Mouse (Mus musculus) stomach, embryonic 14.5 days (tissue): ENCODE data around the gene Dnal1. TPM values are rescaled to one million over a fixed set of nuclear protein-coding genes. Genes with fewer than 3 reads are reported as not detected.

Source experiments
- ATAC-seq: fragments of 200-750 bp; cut with Nextera tagmentation; 2 replicates; pipeline ENCODE4 v1.8.0; 2017; ENCODE audit warnings: low read depth, moderate TSS enrichment; ENCODE audit not compliant: insufficient number of reproducible peaks, insufficient read depth, low FRiP score
- H3K27ac ChIP-seq: fragments of 300-500 bp; sonication (generic); 2 replicates; pipeline ENCODE4 v1.5.1; 2014; ENCODE audit warnings: mild to moderate bottlenecking, low read length, moderate library complexity, mixed read lengths
- H3K27me3 ChIP-seq: fragments of 300-500 bp; sonication (generic); 2 replicates; pipeline ENCODE4 v1.6.1; 2014; ENCODE audit warnings: low read length, control low read depth, mixed read lengths; ENCODE audit not compliant: control insufficient read depth, insufficient read depth
- H3K36me3 ChIP-seq: fragments of 300-500 bp; sonication (generic); 2 replicates; pipeline ENCODE4 v1.6.1; 2014; ENCODE audit warnings: mild to moderate bottlenecking, control low read depth, low read length, moderate library complexity, mixed read lengths; ENCODE audit not compliant: control insufficient read depth, insufficient read depth
- H3K4me1 ChIP-seq: fragments of 300-500 bp; sonication (generic); 2 replicates; pipeline ENCODE4 v1.6.1; 2014; ENCODE audit warnings: low read length, control low read depth, mixed read lengths; ENCODE audit not compliant: control insufficient read depth, insufficient read depth
- H3K4me2 ChIP-seq: fragments of 300-500 bp; sonication (generic); replicated peaks from 2 replicates; pipeline ENCODE4 v1.6.1; 2014; ENCODE audit warnings: low read depth, low read length, control low read depth
- H3K4me3 ChIP-seq: fragments of 300-500 bp; sonication (generic); 2 replicates; pipeline ENCODE4 v1.5.1; 2014; ENCODE audit warnings: low read depth, low read length, control low read depth
- H3K9ac ChIP-seq: fragments of 300-500 bp; sonication (generic); replicated peaks from 2 replicates; pipeline ENCODE4 v1.6.1; 2014; ENCODE audit warnings: low read depth, mild to moderate bottlenecking, control low read depth, low read length, moderate library complexity, mixed read lengths
- H3K9me3 ChIP-seq: fragments of 300-500 bp; sonication (generic); 2 replicates; pipeline ENCODE4 v1.6.1; 2016; ENCODE audit warnings: low read depth, low read length, control low read depth; ENCODE audit not compliant: control insufficient read depth
- WGBS: fragments of 180-500 bp; shearing (Covaris S2); extraction: QIAGEN DNeasy Blood & Tissue Kit; methylation state at CpG from one replicate; pipeline ENCODE4 v1.1.7; 2014; 5-methylcytosine and 5-hydroxymethylcytosine counted together
- polyA plus RNA-seq: library from polyadenylated mRNA; unstranded; fragments of >200 nt; fragmentation: Nextera tagmentation; extraction: Ambion mirVana; gene quantifications from 2 replicates; pipeline ENCODE4 v1.2.1, GENCODE M21; 2014

The Dnal1 gene
- polyA plus RNA-seq, 1 experiment from 2014 or later: 3.8 TPM

- Histone ChIP-seq H3K27me3 (no peaks in the 10 kb centered on the region), H3K4me1 (peaks cover 77% of the 10 kb centered on the region), H3K4me3 (no peak overlapping the region), H3K27ac (no peak overlapping the region), H3K36me3 (no peaks in the 10 kb centered on the region), H3K9ac (no peak overlapping the region), H3K9me3 (no peaks in the 10 kb centered on the region), H3K4me2 (no peak overlapping the region)
- ATAC-seq: no peak
- WGBS: 57% methylated on average over 10 of the region's 10 CpGs
These were observed 64.7 kb downstream of the Dnal1 start for GRCm38 (mm10) chr12:84178652-84179445.

- ATAC-seq: no peak
- no peaks in the 10 kb centered on the region for H3K27me3 ChIP-seq
- no peaks in the 10 kb centered on the region for H3K36me3 ChIP-seq
- 43% methylated on average over 3 of the region's 3 CpGs for WGBS
- H3K4me2 ChIP-seq: no peak overlapping the region
- peak overlapping the region; percentile 69; the same call in 1 of the 2 replicates for H3K27ac ChIP-seq
- no peaks in the 10 kb centered on the region for H3K9me3 ChIP-seq
- H3K4me3 ChIP-seq: no peak overlapping the region
- peaks cover 69% of the 10 kb centered on the region for H3K4me1 ChIP-seq
- H3K9ac ChIP-seq: no peak overlapping the region; the same call in 1 of the 2 replicates
These were observed 65.9 kb downstream of the Dnal1 start for GRCm38 (mm10) chr12:84180090-84180489.

- Histone ChIP-seq H3K4me2 (0 out of 2 replicates have a peak overlapping the region, but pooled peaks have one; percentile 4), H3K9me3 (no peaks in the 10 kb centered on the region), H3K4me1 (peaks cover 69% of the 10 kb centered on the region), H3K27ac (peak overlapping the region; percentile 69; the same call in 1 of the 2 replicates), H3K4me3 (no peak overlapping the region), H3K9ac (no peak overlapping the region), H3K36me3 (no peaks in the 10 kb centered on the region), H3K27me3 (no peaks in the 10 kb centered on the region)
- ATAC-seq: peak; percentile 67
- WGBS: 48% methylated on average over 8 of the region's 8 CpGs
These were observed 66.7 kb downstream of the Dnal1 start for GRCm38 (mm10) chr12:84180701-84181435.

GRCm38 (mm10) chr12:84181999-84182398, 67.8 kb downstream of the Dnal1 start:
- Histone ChIP-seq H3K36me3 (no peaks in the 10 kb centered on the region), H3K9me3 (no peaks in the 10 kb centered on the region), H3K4me3 (no peak overlapping the region), H3K27ac (no peak overlapping the region; the same call in 1 of the 2 replicates), H3K9ac (no peak overlapping the region), H3K4me2 (no peak overlapping the region), H3K27me3 (no peaks in the 10 kb centered on the region), H3K4me1 (peaks cover 68% of the 10 kb centered on the region)
- 70% methylated on average over 6 of the region's 6 CpGs for WGBS
- ATAC-seq: no peak

GRCm38 (mm10) chr12:84184979-84185378, 70.8 kb downstream of the Dnal1 start:
- WGBS: 85% methylated on average over 5 of the region's 5 CpGs
- Histone ChIP-seq H3K4me1 (peaks cover 71% of the 10 kb centered on the region), H3K27ac (no peak overlapping the region)

GRCm38 (mm10) chr12:84185547-84185946, 71.4 kb downstream of the Dnal1 start:
- H3K4me1 ChIP-seq: peaks cover 71% of the 10 kb centered on the region
- H3K27me3 ChIP-seq: no peaks in the 10 kb centered on the region
- H3K27ac ChIP-seq: no peak overlapping the region; the same call in 1 of the 2 replicates
- no peak overlapping the region for H3K4me2 ChIP-seq
- no peaks in the 10 kb centered on the region for H3K36me3 ChIP-seq
- no peak overlapping the region for H3K4me3 ChIP-seq
- WGBS: 59% methylated on average over 6 of the region's 6 CpGs
- H3K9me3 ChIP-seq: no peaks in the 10 kb centered on the region
- no peak for ATAC-seq
- no peak overlapping the region for H3K9ac ChIP-seq

More at GRCm38 (mm10) chr12:84184979-84185378, 70.8 kb downstream of the Dnal1 start:
- Histone ChIP-seq H3K9me3 (no peaks in the 10 kb centered on the region), H3K36me3 (no peaks in the 10 kb centered on the region), H3K4me2 (no peak overlapping the region), H3K4me3 (no peak overlapping the region), H3K9ac (no peak overlapping the region), H3K27me3 (no peaks in the 10 kb centered on the region)
- ATAC-seq: no peak

- Histone ChIP-seq H3K27me3 (no peaks in the 10 kb centered on the region), H3K27ac (peak overlapping the region; percentile 21; the same call in 1 of the 2 replicates)
These were observed 72.4 kb downstream of the Dnal1 start for GRCm38 (mm10) chr12:84186536-84186935.

GRCm38 (mm10) chr12:84186950-84187349, 72.8 kb downstream of the Dnal1 start:
- Histone ChIP-seq H3K9me3 (no peaks in the 10 kb centered on the region), H3K9ac (no peak overlapping the region), H3K27ac (peak overlapping the region; percentile 21; the same call in 1 of the 2 replicates), H3K27me3 (no peaks in the 10 kb centered on the region), H3K36me3 (no peaks in the 10 kb centered on the region), H3K4me1 (peaks cover 71% of the 10 kb centered on the region), H3K4me3 (no peak overlapping the region), H3K4me2 (no peak overlapping the region)
- 54% methylated on average over 5 of the region's 5 CpGs for WGBS
- no peak for ATAC-seq

More at GRCm38 (mm10) chr12:84186536-84186935, 72.4 kb downstream of the Dnal1 start:
- no peak for ATAC-seq
- Histone ChIP-seq H3K4me2 (no peak overlapping the region), H3K36me3 (no peaks in the 10 kb centered on the region), H3K9ac (no peak overlapping the region), H3K9me3 (no peaks in the 10 kb centered on the region), H3K4me3 (no peak overlapping the region), H3K4me1 (peaks cover 71% of the 10 kb centered on the region)
- 89% methylated on average over 3 of the region's 3 CpGs for WGBS
